Mouse (Mus musculus) spleen, adult 12 weeks (tissue): Measurements from ENCODE around the gene Nlgn1.

Experiments
- DNase-seq: peaks from one replicate; pipeline ENCODE4 v3.0.0; 2022; ENCODE audit warnings: low spot score

Gene Nlgn1

DNA sequence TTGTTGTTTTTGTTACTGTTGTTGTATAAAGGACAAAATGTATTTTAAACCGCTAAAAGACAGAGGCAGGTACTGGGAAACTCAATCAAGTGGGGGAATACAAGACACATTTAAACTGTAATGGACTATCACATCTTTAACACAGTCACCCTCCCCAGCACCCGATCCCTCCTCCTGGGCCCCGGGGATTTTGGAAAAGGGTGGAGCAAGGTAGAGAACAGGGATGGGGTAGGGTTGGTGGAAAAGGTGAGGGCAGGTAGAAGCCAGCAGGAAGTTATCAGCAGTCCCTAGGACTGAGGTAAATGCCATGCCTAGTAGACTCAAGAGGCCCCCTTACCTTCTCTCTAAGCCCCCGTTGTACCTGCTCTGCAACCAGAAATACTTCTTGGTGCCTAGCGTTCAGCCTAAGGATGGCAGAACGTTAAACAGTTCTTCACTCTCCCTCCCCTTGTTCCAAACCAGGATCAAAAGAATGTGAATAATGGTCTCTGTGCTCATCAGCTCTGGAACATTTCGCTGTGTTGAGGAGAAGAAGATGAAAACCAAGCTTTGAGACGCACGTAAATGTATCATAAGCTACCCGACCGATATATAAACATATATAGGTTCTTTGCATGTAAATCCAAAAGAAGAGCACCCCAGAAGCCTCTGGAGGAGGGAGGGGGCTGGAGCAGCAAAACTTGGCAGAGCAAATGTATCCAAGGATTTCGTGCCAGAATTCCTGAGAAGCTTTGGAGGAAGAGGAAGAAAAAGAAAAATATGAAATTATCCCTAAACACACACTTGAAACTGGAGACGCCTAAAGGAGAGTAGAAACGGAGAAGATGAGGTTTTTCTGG is at the start of gene Nlgn1:
Nlgn1 (minus strand) TSS at position 61 of the 839 bp plus-strand sequence.
- DNase-seq = no peak

DNA sequence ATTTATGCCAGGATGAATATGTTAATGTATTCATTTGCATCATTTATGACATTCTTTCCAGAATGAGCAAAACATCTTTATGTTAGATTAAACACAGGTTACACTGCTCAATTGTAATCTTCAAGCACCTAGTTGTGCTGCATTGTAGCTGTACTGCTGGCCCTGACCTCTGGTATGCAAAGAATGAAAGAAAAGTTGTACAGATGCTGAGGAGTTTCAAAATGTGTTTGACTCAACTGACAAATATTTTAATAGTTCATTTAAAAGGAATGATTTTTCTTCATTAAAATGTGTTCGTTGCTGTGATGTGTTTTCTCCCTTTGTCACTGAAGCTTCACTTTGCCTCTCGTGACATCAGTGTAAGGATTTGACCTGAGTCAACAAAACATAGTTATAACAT is 46.0 kb upstream of the Nlgn1 start:
- no peak for DNase-seq

DNA sequence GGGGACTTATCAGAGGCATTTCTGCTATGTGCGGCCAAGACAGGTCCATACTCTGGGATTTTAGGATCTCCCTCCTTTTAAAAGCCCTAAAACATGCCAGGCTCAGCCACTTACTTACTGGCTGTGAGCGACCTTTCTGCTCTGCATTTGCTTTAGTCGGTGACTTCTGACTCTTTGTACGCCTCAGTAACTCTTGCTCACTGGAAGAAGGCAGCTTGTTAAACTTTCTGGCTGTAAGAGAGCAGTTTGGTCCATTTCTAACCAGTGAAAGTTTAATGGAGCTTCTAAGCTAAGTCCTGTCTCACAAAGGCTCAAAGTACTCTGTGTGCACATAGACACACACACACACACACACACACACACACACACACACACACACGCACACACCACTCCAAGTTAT is 22.8 kb upstream of the Nlgn1 start:
- no peak for DNase-seq

DNA sequence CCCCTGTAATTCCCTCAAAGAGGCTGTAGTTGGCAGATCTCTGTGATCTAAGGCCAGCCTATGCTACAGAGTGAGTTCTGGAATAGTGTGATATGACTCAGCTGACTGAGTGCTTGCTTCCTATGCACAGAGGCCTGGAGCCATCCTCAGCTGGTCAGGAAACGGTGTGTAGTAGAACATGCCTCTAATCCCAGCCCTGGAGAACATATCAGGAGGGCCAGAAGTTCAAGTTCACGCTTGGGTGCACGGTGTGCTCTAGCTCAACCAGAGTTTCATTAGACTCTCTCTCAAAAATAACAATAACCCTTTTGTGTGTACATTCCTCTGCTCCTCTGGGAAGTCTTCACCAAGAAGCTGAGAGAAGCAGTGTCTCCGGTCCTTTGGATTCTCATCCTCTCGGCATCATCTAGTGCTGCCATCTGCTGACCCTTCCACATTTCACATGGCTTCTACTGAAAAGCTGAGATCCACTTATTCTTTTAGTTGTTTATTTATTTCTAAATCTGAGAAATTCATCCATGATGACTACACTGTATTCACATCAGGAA is 22.3 kb upstream of the Nlgn1 start:
- no peak for DNase-seq

DNA sequence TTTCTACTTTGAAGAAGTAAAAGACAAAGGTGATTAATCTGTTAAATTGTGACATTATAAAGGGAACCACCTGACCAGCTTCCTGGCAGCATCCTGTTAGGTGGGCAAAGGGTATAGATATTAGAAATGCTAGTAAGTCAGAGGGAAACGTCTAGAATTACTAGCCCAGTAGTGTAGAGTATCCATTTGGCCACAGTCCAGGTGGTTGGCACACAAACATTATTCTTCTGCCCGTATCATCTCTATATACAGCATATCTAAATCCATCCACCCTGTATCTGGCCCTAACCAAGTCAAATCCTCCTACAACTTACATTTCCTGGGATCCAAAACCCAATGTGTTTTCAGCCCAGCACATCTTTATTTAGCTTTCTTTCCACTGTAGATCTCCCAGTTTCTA is 5.2 kb upstream of the Nlgn1 start:
- no peak for DNase-seq

DNA sequence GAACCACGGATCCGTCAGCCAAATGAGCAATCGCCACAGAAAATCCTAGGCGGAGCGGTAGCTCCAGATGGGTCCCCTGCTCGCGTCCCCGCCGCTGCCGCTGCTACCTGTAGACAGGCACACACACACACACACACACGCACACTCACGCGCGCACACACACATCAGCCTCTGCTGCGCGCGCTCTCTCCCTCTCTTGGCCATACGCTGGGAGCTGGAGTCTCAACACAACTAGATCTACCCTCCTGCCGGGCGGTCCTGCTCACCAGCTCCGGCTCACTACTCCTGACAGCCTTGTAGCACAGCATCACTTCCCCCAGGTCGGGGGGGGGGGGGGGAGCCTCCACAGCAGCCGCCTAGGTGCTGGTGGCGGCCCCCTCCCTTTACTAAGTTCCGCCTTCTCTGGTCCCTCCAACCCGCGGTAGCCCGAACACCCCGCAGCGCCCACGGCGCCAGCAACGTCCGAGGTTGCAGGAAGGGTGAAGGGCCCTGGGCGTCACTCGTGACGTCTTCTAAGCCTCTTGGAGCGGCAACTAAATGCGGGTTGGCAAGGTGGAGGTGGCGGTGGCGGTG is 1.1 kb upstream of the Nlgn1 start:
- DNase-seq = no peak

DNA sequence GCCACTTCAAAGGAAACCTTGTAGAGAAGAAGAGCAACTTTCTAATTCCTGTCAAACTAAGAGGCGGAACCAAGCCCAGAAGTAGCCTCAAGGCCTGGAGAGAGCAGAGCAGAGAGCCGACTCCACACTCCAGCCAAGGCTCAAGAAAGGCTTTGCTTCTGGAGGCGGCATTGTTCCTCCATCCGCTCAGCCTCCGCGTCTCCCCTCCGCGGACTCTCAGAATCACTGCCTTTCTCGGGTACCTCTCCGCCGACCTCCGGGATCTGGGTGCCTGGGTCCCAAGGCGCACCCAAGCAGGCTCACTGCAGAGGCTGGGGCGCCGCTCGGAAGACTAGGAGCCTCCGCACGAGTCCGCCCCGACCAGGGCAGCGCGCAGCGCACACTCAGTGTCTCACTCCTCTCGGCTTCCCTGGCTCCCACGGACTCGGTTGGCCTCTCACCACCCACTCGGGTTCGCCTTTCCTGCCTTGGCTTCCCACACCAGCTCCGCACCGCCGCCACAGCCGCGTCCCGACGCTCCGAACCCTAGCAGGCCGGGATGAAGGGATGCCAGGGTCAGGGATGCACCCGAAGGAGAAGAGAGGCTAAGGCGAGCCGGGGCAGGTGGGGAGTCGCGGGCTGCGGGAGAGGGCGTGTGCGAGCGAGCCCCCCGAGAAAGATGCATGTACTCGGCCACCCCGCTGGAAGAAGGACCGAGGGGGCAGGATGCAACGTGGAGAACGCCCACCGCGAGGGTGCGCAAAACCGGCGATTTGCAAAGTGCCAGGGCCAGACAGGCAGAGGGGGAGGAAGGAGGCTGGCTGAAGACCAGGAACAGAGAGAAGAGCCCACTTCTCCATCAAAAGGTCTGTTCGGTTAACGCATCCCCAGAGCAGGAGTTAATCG is 841 bp downstream of the Nlgn1 start:
- no peak for DNase-seq

DNA sequence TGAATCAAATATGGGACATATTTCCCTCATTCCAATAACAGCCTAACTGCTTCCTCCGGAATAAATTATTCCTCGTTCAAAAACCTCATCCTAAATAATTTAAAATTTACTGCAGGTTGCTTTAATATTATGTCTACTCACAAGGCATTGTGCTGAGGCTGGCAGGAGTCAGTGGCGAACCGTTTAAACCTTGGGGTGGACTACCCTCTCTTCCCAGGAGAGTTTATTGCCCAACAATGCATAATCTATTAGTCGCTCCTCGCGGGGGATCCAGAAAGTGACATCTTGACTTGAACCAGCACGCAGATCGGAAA is 1.4 kb downstream of the Nlgn1 start:
- DNase-seq = no peak

DNA sequence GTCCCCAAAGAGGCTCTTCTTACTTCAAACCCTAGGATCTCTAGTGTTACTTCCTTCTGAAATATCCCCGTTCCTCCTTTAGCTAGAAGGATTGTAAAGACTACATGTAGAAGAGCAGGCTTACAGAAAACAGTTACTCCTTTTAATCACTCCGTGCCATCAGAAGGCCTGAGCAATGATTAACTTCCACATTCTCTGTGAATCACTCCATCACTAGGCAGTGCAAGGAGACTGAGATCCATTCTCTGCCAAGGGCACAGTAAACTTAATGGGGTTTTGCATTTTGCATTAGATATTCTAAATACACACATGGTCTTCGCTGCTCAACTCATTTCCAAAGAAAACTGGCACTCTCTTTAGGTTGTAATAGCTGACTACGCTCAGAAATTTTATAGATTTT is 2.2 kb downstream of the Nlgn1 start:
- no peak for DNase-seq

DNA sequence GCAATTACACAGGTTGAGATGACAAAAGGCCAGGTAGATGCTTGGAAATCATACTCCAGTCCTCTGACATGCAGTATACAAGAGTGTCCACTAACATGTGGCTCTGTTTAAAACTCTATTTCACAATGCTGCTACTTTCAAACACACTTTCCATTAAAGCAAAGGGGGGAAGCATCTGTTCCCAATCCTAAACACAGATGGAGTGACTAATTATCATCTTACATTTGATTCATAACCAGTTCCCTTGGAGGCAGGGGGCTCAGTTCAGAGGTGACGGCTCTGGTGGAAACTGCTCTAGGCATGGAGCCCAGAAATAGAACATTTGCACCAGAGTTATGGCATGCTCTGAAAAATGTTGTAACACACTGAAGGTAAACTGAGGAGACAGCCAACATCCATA is 7.8 kb downstream of the Nlgn1 start:
- no peak for DNase-seq

DNA sequence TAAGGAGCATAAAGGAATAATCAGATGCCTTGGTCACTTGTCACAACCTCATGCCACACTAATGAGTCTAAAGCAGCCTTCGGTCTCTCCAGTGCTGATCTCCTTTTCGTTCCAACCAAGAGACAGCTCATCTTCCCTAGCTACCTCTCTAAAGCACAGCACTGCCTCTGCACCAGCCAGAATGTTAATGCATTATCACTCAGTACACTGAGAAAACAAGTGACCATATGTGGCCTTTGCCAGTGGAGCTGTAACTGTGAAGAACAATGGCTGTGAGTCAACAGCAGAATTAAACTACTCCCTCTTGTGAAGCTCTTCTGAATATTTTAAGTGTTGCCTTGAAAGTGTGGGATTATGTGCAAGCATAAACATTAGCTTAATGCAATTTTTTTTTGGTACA is 14.9 kb downstream of the Nlgn1 start:
- DNase-seq = no peak

DNA sequence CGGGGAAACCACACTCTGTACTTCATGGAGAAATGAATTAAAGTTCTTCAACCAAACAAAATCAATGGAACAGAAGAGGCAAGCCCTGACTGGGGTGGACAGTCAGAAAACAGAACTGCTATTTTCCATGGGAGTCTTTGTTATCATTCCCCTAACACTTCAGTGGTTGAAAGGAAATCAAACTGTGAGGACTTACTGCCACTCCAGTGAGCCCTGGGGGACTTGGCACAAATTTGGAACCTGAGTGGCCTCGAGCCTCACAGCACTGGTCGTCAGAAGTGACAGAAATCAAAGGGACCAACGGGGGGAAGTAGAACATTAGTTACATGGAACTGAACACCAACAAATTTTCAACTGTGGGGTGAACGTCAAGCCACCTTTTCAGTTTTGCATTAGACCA is 34.4 kb downstream of the Nlgn1 start:
- no peak for DNase-seq

DNA sequence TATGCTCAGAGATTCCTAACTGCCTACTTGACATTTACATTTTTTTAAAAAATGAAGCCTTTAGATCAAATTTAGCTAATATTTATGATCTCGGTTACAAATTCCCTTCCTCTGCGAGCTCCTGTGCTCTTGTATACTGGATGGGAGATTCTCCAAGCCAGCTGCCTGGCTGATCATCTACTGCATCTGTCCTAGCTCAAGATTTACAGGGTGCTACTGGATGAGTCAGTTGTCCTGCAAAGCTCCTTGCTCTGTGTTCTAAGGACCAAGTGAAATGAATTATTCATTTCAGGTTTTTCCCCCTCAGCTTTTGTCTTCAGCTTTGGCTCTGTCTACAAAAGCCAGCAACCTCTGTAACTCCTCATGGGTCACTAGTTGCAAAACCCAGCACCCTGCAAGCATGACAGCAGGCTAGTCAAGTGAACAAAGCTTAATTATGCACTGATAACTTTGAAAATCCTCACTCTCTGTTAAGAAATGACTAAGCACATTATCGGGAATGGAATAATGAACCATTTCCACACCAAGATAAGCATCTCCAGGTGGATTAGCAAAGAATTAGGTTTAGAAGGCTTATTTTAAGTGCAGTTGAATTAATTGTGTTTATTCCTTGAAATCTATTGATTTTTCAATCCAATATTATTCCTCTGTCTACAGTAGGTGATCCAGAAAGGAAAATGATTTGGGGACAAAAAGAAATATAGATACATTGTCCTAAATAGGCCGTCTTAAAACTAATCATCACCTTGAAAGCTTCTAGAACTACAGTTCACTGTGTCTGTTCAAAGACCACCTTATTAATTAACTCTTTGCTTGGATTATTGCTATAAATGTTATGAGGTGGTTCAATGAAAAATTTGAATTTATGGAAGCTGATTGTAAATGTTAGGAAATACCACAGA is 61.1 kb downstream of the Nlgn1 start:
- DNase-seq = no peak

DNA sequence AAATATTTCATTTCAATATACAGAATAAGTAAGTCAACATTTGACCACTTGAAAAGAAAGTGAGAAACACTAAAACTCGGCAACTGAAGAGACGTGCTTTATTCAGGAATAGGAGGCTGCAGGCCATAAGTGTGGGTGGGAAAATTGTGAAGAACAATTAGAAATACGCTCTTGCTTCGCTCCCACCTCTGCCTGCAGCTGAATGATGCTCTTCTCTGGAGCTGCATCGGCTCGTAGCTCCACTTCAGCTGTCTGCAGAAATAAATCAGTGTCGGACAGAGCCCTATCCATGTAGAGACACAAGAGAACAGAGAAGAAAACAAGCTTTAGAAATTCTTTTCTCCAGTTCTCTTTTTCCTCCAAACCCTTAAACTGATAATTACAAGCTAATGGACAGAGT is 85.7 kb downstream of the Nlgn1 start:
- DNase-seq = no peak

DNA sequence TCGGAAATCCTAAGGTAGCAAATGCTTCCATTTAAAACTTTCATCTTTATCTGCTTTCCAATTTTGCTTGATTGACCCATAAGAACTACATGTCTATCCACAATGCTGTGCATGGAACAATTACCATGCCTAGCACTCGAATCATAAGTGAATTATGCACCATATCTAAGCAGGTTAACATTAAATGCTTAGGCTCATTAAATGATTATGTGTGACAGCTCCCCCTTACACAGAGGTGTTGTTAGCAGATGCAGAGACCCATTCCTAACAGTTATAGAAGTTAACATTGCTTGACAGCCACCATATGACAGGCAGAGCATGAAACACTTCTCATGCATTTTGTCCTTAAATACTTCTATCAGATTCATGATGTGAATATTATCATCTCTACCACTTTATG is 89.0 kb downstream of the Nlgn1 start:
- no peak for DNase-seq

DNA sequence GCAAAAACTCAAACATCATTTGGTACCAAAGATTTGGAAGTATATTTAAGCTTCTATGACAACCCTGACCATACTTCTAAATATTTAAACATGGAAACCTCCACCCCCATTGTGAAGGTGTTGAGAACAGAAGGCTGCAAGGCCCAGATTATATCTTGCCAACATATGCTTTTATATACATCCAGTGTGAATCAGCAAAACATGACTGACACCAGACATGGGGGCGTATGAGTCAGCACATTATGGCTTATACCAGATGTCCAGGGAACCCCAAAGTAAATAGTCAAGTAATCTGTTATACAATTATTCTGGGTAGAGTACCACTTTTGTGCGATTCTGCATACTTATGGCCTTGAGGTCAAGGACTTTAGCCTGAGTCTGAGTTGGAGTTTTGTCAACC is 102.3 kb downstream of the Nlgn1 start:
- no peak for DNase-seq

DNA sequence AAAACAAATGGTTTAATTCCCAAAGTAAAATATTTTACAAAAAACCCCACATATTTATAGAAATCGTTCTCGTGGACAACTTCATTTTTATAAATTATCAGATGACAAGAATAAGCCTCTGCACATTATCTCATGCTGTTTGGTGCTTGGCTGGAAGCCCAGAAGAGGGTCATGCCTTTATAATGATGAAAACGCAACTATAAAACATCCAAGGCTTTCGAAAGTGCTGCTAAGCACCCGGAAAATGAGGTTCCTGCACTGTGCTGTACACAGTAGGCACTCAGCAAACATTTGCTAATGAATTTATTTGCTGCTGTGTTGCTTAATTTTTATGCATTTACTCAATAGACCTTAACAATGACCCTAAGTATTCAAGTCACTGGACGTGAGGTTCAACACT is 103.4 kb downstream of the Nlgn1 start:
- DNase-seq = no peak

DNA sequence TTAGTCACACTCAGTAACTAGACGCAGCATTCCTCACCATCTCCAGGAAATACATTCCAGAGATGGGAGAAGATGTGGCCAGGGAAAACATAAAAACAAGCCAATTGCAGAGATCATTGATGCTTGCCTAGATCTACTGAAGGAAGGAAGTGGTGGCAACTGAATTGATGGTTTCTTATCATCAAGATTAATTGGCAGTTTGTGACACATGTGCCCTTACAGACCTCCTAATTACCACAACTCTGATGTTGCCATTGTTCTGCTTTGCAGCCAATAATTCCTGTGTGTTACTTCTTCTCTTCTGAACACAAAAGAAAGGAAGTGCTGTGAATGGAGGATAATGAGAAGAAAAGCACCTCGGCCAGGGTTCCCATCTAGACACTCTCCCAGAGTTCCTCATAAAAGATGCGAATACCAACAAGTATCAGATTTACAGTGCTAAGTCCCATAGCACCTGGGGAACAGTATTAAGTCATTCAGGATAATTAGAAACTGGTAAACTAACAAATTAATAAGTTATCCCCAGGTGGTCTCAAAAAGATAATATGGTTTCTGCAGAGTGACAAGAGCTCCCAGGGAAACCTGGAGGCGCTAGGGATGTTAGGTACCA is 104.0 kb downstream of the Nlgn1 start:
- no peak for DNase-seq

DNA sequence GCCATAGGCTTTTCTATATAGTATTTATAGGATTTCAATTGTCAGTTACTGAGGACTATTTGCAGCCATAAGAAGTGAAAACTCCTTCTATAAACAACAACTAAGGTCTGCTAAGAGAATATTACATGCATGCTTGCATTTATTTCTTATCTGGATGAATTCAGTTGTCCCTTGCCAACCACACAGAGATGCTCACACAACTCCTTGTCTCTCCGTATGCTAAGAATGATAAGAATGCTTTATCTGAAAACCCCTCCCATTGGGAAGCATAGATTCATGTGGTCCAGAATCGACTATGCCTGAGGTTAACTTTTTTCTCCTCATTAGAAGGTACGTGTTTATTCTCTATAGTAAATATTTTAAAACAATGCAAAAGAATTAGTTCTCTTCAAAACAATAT is 108.8 kb downstream of the Nlgn1 start:
- no peak for DNase-seq

DNA sequence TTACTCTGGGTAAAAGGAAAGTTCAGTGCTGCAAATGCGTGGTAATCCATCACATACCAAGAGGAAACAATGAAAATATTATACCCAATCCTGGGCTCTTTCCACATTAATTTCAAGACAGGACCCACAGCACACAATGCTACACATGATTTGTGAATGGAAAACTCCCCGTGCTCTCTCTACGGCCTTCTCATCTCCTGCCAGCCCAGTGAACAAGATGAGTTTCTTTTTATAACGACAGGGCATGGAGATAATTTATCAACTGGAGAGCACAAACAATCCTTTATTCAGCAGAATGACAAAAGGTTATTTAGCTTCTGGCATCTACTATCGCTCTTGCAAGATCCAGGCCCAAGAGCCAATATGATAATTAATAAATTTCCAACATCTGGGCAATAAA is 116.0 kb downstream of the Nlgn1 start:
- DNase-seq = no peak

DNA sequence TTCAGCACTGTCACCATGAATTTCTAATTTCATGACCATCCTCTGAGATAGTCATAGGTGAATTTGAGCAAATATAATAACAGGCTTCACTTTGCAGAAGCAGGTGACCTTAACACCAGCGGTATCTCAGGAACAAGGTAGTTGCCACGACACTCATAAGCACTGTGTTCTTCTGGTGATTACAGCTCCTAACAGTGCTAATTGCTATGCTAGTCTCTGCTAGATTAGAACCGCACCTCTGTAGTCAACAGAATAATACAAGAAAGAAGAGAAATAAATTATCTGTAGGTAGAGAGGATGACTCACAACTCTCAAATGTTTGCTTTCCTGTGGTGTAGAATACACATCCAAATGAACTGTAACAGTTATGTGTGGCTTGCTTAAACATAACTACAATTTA is 129.6 kb downstream of the Nlgn1 start:
- no peak for DNase-seq
